Mouse (Mus musculus): ENCODE data around the gene Anapc16. TPM values are rescaled to one million over a fixed set of nuclear protein-coding genes. Genes with fewer than 3 reads are reported as not detected.
A peak's percentile ranks its signal among the peaks of the same experiment; 100 is the strongest.
"Not testable (repeated sequence)": the region's sequence is repeated elsewhere in the genome, so short reads cannot be mapped to it uniquely, and the experiment has no call there.

The Anapc16 gene
- polyA plus RNA-seq, 1 experiment = 32.9 TPM

DNA sequence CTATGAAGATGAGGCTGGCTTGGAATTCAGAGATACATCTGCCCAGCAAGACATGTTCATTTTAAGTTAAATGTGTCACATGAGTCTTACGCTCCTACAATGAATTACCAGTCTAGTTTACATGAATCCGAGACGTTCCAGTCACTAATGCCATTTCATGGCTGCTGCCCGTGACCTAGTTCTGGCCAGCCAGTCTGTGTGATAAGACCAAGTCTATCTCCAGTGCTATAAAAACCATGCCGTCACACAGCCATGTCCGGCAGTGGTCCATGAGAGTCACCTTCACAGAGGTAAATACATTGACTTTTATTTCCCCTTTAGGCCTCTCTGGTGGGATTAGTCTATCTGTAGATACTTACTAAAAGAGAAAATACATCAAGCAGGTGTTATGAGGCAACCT lies 7.0 kb downstream of the Anapc16 start:
- Histone ChIP-seq H3K4me1 (ENCODE audit: control insufficient read depth, insufficient read depth, low read length) (no peaks in the 10 kb centered on the region; the same call in 1 of the 2 replicates), H3K27ac (ENCODE audit: control insufficient read depth, insufficient read depth, low read depth, low read length, poor library complexity) (no peak overlapping the region), H3K4me3 (replicated peaks; ENCODE audit: control insufficient read depth, low read depth, low read length) (no peak overlapping the region)
- WGBS = 93% methylated on average over 6 of the region's 6 CpGs
- TF ChIP-seq CTCF (IDR thresholded peaks at IDR 0.05; ENCODE audit: control insufficient read depth, insufficient read depth, low read length) = no peak
- TF ChIP-seq POLR2A (IDR thresholded peaks at IDR 0.05; ENCODE audit: borderline replicate concordance, control insufficient read depth, low read depth, low read length) = no peak

DNA sequence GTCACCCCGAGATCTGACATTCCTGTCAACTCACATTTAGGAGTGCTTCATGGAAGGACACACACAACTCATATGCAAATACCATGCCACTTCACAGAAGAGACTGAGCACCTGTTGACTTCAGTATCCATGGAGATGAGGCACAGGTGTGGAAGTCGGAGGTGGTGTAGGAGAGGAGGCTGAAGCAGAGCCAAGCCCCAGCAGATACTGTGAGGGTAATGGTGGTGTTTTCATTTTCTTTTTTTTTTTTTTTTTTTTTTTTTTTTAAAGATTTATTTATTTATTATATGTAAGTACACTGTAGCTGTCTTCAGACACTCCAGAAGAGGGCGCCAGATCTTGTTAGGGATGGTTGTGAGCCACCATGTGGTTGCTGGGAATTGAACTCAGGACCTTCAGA lies 9.1 kb downstream of the Anapc16 start:
- not testable (repeated sequence) for H3K27ac ChIP-seq (ENCODE audit: control insufficient read depth, insufficient read depth, low read depth, low read length, poor library complexity); H3K4me3 ChIP-seq (replicated peaks; ENCODE audit: control insufficient read depth, low read depth, low read length); H3K4me1 ChIP-seq (ENCODE audit: control insufficient read depth, insufficient read depth, low read length)
- 76% methylated on average over 2 of the region's 3 CpGs for WGBS

GRCm38 (mm10) chr10:59992024-59992423 lies 10.9 kb downstream of the Anapc16 start:
- TF ChIP-seq CTCF (IDR thresholded peaks at IDR 0.05; ENCODE audit: control insufficient read depth, insufficient read depth, low read length) (no peak), POLR2A (IDR thresholded peaks at IDR 0.05; ENCODE audit: borderline replicate concordance, control insufficient read depth, low read depth, low read length) (no peak)

DNA sequence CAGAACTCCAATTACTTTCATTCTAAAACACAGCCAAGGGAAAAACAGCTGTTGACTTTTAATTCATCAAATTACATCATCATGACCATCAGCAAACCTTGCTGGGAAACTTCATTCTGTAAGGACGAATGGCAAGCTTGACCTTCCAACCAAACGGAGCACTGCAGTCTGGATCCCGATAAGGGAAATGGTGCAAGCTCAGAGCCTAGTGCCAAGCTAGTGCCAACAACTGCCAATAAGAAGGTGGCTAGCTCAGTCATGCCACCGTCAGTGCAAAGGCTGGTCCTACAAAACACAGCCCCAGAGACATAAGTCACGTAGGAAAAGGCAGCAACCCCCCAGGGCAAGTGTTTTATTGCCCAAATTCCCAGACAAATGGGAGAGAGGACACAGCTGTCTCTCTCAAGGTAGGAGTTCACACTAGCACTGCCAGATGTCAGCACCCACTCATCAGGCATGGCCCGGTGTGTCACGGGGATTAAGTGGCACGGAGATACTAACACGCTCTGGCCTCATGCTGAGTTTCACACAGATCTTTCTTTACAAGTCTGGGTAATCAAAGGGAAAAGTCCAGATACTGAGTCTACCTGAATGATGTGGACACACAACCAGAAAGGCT lies 11.6 kb downstream of the Anapc16 start:
- 87% methylated on average over 9 of the region's 9 CpGs for WGBS
- no peak overlapping the region for H3K27ac ChIP-seq (ENCODE audit: control insufficient read depth, insufficient read depth, low read depth, low read length, poor library complexity)

More at GRCm38 (mm10) chr10:59992024-59992423, 10.9 kb downstream of the Anapc16 start:
- 78% methylated on average over 8 of the region's 8 CpGs for WGBS
- Histone ChIP-seq H3K27ac (ENCODE audit: control insufficient read depth, insufficient read depth, low read depth, low read length, poor library complexity) (no peak overlapping the region), H3K4me3 (replicated peaks; ENCODE audit: control insufficient read depth, low read depth, low read length) (no peak overlapping the region), H3K4me1 (ENCODE audit: control insufficient read depth, insufficient read depth, low read length) (no peaks in the 10 kb centered on the region)

GRCm38 (mm10) chr10:59990393-59990792 lies 12.5 kb downstream of the Anapc16 start:
- TF ChIP-seq CTCF (IDR thresholded peaks at IDR 0.05; ENCODE audit: control insufficient read depth, insufficient read depth, low read length) (no peak), POLR2A (IDR thresholded peaks at IDR 0.05; ENCODE audit: borderline replicate concordance, control insufficient read depth, low read depth, low read length) (no peak)
- 97% methylated on average over 9 of the region's 9 CpGs for WGBS
- H3K27ac ChIP-seq (ENCODE audit: control insufficient read depth, insufficient read depth, low read depth, low read length, poor library complexity) = no peak overlapping the region
- no peaks in the 10 kb centered on the region for H3K4me1 ChIP-seq (ENCODE audit: control insufficient read depth, insufficient read depth, low read length)
- no peak overlapping the region for H3K4me3 ChIP-seq (replicated peaks; ENCODE audit: control insufficient read depth, low read depth, low read length)

More for the DNA sequence above, 11.6 kb downstream of the Anapc16 start:
- Histone ChIP-seq H3K4me3 (replicated peaks; ENCODE audit: control insufficient read depth, low read depth, low read length) (no peak overlapping the region), H3K4me1 (ENCODE audit: control insufficient read depth, insufficient read depth, low read length) (no peaks in the 10 kb centered on the region)
- no peak for TF ChIP-seq CTCF (IDR thresholded peaks at IDR 0.05; ENCODE audit: control insufficient read depth, insufficient read depth, low read length)
- TF ChIP-seq POLR2A (IDR thresholded peaks at IDR 0.05; ENCODE audit: borderline replicate concordance, control insufficient read depth, low read depth, low read length) = no peak

DNA sequence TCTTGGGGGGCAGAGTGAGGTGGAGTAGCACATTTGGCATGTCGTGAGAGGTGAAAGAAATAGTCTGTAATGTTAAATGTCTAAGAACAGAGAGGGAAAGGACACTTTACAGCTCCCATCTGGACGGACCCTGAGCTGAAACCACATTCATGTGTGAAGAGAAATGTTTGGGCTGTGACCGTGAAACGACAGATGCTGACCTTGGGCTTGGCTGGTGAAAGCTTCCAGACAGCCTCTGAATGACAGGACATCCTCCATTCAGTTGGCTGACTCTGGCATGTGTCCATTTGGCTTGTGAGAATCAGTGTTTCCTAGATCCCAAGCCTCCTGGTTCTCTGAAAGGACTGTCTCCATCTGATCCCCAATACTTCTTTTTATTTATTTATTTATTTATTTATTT lies 14.9 kb downstream of the Anapc16 start:
- 89% methylated on average over 4 of the region's 4 CpGs for WGBS

GRCm38 (mm10) chr10:59982379-59982873 lies 20.5 kb downstream of the Anapc16 start:
- 70% methylated on average over 12 of the region's 12 CpGs for WGBS
- Histone ChIP-seq H3K4me1 (ENCODE audit: control insufficient read depth, insufficient read depth, low read length) (peaks cover 9% of the 10 kb centered on the region), H3K27ac (ENCODE audit: control insufficient read depth, insufficient read depth, low read depth, low read length, poor library complexity) (no peak overlapping the region), H3K4me3 (replicated peaks; ENCODE audit: control insufficient read depth, low read depth, low read length) (no peak overlapping the region)
- TF ChIP-seq CTCF (IDR thresholded peaks at IDR 0.05; ENCODE audit: control insufficient read depth, insufficient read depth, low read length) (no peak), POLR2A (IDR thresholded peaks at IDR 0.05; ENCODE audit: borderline replicate concordance, control insufficient read depth, low read depth, low read length) (no peak)

More for the DNA sequence above, 14.9 kb downstream of the Anapc16 start:
- H3K4me1 ChIP-seq (ENCODE audit: control insufficient read depth, insufficient read depth, low read length) = no peaks in the 10 kb centered on the region
- TF ChIP-seq POLR2A (IDR thresholded peaks at IDR 0.05; ENCODE audit: borderline replicate concordance, control insufficient read depth, low read depth, low read length) (no peak), CTCF (IDR thresholded peaks at IDR 0.05; ENCODE audit: control insufficient read depth, insufficient read depth, low read length) (no peak)
- H3K4me3 ChIP-seq (replicated peaks; ENCODE audit: control insufficient read depth, low read depth, low read length) = no peak overlapping the region
- no peak overlapping the region for H3K27ac ChIP-seq (ENCODE audit: control insufficient read depth, insufficient read depth, low read depth, low read length, poor library complexity)

- TF ChIP-seq POLR2A (IDR thresholded peaks at IDR 0.05; ENCODE audit: borderline replicate concordance, control insufficient read depth, low read depth, low read length) = no peak
- TF ChIP-seq CTCF (IDR thresholded peaks at IDR 0.05; ENCODE audit: control insufficient read depth, insufficient read depth, low read length) = no peak
- Histone ChIP-seq H3K4me3 (replicated peaks; ENCODE audit: control insufficient read depth, low read depth, low read length) (no peak overlapping the region), H3K4me1 (ENCODE audit: control insufficient read depth, insufficient read depth, low read length) (peaks cover 10% of the 10 kb centered on the region), H3K27ac (ENCODE audit: control insufficient read depth, insufficient read depth, low read depth, low read length, poor library complexity) (peak overlapping the region; percentile 69)
- WGBS = 73% methylated on average over 9 of the region's 9 CpGs
These were observed 21.1 kb downstream of the Anapc16 start for GRCm38 (mm10) chr10:59981792-59982191.

DNA sequence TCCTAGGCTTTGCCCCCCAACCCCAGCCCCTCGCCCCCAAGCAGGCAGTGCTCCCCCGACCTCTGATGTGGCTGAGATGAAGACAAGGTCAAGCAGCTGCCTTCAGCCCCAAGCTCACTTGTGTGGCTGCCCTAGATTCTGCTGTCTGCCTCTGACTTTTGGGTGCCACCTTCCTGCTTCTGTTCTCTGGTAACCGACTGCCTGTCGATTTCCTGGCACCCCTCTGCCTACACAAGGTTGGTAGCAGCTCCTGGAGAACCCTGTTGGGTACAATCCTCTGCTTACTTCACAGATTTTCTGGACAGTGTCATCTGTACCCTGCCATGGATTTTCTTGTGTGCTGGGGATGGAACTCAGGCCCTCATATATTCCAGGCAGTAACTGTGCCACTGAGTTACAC lies 21.6 kb downstream of the Anapc16 start:
- 5% methylated on average over 4 of the region's 4 CpGs for WGBS

More for the DNA sequence above, 21.6 kb downstream of the Anapc16 start:
- Histone ChIP-seq H3K27ac (ENCODE audit: control insufficient read depth, insufficient read depth, low read depth, low read length, poor library complexity) (peak overlapping the region; percentile 69), H3K4me1 (ENCODE audit: control insufficient read depth, insufficient read depth, low read length) (peaks cover 10% of the 10 kb centered on the region), H3K4me3 (replicated peaks; ENCODE audit: control insufficient read depth, low read depth, low read length) (no peak overlapping the region)
- no peak for TF ChIP-seq POLR2A (IDR thresholded peaks at IDR 0.05; ENCODE audit: borderline replicate concordance, control insufficient read depth, low read depth, low read length)
- TF ChIP-seq CTCF (IDR thresholded peaks at IDR 0.05; ENCODE audit: control insufficient read depth, insufficient read depth, low read length) = no peak

Data from bone marrow, adult 2 months (tissue).